Mouse (Mus musculus) bone marrow, adult 2 months (tissue): ENCODE results near the gene Slc25a3.

Experiments used
- CTCF ChIP-seq: fragments of 200-500 bp; IDR thresholded peaks from 2 replicates; pipeline ENCODE4 v1.5.1; 2011; ENCODE audit warnings: low read length, control low read depth; ENCODE audit not compliant: control insufficient read depth, insufficient read depth
- POLR2A ChIP-seq: fragments of 200-500 bp; IDR thresholded peaks from 2 replicates; pipeline ENCODE4 v1.6.1; 2011; ENCODE audit warnings: low read depth, mild to moderate bottlenecking, control low read depth, low read length, borderline replicate concordance; ENCODE audit not compliant: control insufficient read depth

DNA sequence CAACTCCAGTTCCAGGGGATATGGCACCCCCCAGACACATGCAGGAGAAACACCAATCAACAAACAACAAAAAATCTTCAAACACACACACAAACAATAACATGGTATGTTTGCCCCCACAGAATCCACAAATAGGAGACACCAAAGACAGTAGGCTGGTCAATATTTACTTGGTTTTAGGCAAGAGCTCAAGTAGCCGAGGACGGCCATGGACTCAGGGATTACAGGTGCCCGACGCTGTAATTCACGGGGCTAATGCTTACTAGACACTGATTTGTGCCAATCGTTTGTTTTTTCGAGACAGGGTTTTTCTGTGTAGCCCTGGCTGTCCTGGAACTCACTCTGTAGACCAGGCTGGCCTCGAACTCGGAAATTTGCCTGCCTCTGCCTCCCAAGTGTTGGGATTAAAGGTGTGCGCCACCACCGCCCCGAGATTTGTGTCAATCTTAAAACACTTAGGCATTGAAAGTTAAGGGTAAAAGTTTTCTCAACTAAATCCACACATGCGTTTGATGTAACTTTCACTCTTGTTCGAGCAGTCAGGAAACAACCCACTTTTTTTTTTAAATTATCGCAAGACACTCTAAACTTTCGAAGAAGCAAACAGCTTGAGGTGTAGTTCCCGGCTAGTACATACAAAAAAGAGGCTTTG is 45.7 kb upstream of the Slc25a3 start:
- TF ChIP-seq CTCF (no peak), POLR2A (no peak)
